Mouse (Mus musculus): ENCODE measurements around the gene Ccdc194. TPM values are rescaled to one million over a fixed set of nuclear protein-coding genes. Genes with fewer than 3 reads are reported as not detected.

Gene Ccdc194
- polyA plus RNA-seq, 1 experiment from 2014 or later = 0.71 TPM

DNA sequence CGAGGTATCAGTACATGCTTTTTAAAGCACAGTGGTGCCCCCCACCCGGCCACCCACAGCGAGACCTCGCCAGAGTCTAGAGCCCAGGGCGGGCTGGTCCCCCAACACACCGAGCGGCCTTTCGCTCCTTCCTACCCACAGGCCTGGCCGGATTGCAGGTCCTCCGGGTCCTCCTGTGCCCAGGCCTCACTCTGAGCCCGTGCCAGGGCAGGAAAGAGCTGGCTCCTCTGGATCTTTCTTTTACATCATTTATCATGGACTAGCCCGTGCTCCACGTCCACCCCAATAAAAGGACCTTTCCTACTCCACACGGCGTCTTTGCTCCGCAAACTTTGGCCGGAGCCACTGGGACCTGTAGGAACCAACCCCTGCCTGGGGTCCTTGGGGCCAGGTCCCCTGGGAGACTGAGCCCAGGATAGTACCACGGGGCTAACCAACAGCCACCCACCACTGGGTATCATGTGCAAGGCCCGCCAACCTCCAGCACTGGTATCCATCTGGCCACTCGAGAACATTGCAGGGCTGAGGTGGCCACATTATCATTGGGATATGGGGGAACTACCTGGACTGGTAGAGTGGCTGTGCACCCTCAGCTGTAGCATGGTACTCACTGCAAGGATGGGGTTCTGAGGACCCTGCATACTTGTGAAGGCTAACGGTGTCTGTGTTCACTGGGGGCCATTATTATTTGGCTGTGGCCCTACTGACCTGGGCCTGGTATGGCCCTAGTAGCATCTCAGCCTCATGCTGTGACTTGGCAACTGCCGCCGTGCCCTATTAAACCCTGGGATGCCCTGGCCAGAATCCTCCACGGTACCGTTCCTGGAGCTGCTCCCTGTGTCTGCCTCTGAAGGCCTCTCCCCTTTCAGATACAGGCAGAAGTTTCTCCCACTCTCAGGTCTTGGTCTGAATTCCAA, 50.5 kb downstream of the Ccdc194 start:
- no peak for ATAC-seq (ENCODE audit: insufficient number of reproducible peaks, low FRiP score, low TSS enrichment, low read depth)
- Histone ChIP-seq H3K4me3 (ENCODE audit: low read depth, low read length) (peak overlapping the region; percentile 51; the same call in 1 of the 2 replicates), H3K9me3 (ENCODE audit: control insufficient read depth, low read length) (no peaks in the 10 kb centered on the region), H3K36me3 (ENCODE audit: control insufficient read depth, insufficient read depth, low read length) (peaks cover 12% of the 10 kb centered on the region; the same call in 1 of the 2 replicates), H3K27me3 (ENCODE audit: control insufficient read depth, insufficient read depth, low read length) (no peaks in the 10 kb centered on the region), H3K4me1 (ENCODE audit: control insufficient read depth, insufficient read depth, low read length) (peaks cover 16% of the 10 kb centered on the region; the same call in 1 of the 2 replicates), H3K4me2 (ENCODE audit: low read depth, severe bottlenecking) (no peak overlapping the region), H3K27ac (replicated peaks; ENCODE audit: low read depth, low read length) (no peak overlapping the region), H3K9ac (ENCODE audit: low read length) (no peak overlapping the region)
- no peak for DNase-seq (ENCODE audit: low spot score)
- WGBS = 89% methylated on average over 25 of the region's 25 CpGs

DNA sequence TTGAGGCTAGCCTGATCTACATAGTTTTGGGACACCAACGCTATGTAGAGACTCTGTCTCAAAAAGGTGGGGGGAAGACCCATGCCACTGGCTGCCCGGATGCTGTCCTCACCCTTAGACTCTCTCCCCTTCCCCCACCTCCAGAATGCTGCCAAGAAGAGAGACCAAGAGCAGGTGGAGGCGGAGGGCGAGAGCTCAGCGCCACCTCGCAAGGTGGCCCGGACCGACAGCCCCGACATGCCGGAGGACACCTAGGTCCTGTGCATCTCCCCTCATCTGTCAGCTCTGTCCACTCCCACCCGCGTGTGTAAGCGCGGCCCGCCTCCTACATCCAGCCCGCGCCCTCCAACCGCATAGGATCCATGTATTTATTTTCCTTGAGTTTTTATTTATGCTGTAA, 51.2 kb downstream of the Ccdc194 start:
- DNase-seq (ENCODE audit: low spot score) = no peak
- 96% methylated on average over 18 of the region's 18 CpGs for WGBS
- Histone ChIP-seq H3K4me2 (ENCODE audit: low read depth, severe bottlenecking) (no peak overlapping the region), H3K4me1 (ENCODE audit: control insufficient read depth, insufficient read depth, low read length) (peaks cover 16% of the 10 kb centered on the region; the same call in 1 of the 2 replicates), H3K4me3 (ENCODE audit: low read depth, low read length) (no peak overlapping the region), H3K27me3 (ENCODE audit: control insufficient read depth, insufficient read depth, low read length) (no peaks in the 10 kb centered on the region), H3K27ac (replicated peaks; ENCODE audit: low read depth, low read length) (no peak overlapping the region), H3K36me3 (ENCODE audit: control insufficient read depth, insufficient read depth, low read length) (peaks cover 12% of the 10 kb centered on the region; the same call in 1 of the 2 replicates), H3K9ac (ENCODE audit: low read length) (no peak overlapping the region), H3K9me3 (ENCODE audit: control insufficient read depth, low read length) (no peaks in the 10 kb centered on the region; the same call in 1 of the 2 replicates)
- no peak for ATAC-seq (ENCODE audit: insufficient number of reproducible peaks, low FRiP score, low TSS enrichment, low read depth)

DNA sequence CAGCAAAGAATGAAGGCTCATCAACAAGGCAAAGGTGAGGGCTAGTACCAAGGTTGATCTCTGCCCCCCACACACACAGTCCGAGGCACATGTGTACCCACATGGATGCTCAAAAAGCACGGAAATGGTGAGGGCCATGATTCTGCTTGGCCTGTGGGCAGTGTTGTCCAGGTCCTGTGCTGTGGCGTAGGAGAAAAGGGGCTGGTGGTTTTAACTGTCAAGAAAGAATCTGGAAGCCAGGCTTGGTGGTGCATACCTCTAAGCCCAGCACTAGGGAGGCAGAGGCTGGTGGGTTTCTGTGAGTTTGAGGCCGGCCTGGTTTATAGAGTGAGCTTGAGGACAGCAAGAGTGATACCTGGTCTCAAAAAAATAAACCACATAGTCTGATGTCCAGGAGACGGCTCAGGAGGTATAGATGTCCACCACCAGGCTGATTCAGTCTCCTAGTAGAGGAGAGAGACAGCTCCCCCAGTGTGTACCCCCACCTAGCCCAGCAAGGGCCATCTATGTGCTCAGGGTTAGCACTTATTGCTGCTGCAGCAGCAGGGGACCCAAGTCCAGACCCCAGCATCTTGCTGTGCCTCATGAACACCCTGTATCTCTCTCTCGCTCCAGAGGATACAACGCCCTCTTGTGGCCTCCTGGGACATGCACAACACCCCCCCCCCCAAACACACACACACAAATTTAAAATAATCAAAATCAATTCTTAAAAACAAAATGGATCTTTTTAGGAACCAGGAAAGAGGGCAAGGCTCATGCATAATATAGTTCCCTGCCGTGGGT, 52.7 kb downstream of the Ccdc194 start:
- DNase-seq (ENCODE audit: low spot score) = no peak
- peaks cover 12% of the 10 kb centered on the region; the same call in 1 of the 2 replicates for H3K36me3 ChIP-seq (ENCODE audit: control insufficient read depth, insufficient read depth, low read length)
- 88% methylated on average over 8 of the region's 8 CpGs for WGBS
- no peak overlapping the region for H3K9ac ChIP-seq (ENCODE audit: low read length)
- peaks cover 16% of the 10 kb centered on the region; the same call in 1 of the 2 replicates for H3K4me1 ChIP-seq (ENCODE audit: control insufficient read depth, insufficient read depth, low read length)
- ATAC-seq (ENCODE audit: insufficient number of reproducible peaks, low FRiP score, low TSS enrichment, low read depth) = no peak
- no peak overlapping the region for H3K4me2 ChIP-seq (ENCODE audit: low read depth, severe bottlenecking)
- H3K27me3 ChIP-seq (ENCODE audit: control insufficient read depth, insufficient read depth, low read length) = no peaks in the 10 kb centered on the region
- H3K9me3 ChIP-seq (ENCODE audit: control insufficient read depth, low read length) = no peaks in the 10 kb centered on the region; the same call in 1 of the 2 replicates
- no peak overlapping the region for H3K27ac ChIP-seq (replicated peaks; ENCODE audit: low read depth, low read length)
- no peak overlapping the region for H3K4me3 ChIP-seq (ENCODE audit: low read depth, low read length)

DNA sequence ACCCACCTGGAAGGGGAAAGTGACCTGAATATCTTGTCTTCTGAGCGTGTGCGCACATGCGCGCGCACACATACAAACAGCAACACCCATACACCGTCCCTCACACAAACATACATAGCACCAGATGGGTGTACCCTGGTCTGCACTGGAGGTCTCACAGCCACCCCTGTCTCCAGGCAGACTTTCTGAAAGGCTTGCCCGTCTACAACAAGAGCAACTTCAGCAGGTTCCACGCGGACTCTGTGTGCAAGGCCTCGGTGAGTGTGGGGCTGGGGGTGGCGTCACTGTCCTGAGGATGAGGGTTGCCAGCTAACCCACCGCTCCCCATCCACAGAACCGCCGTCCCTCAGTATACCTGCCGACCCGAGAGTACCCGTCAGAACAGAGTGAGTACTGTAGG, 53.6 kb downstream of the Ccdc194 start:
- Histone ChIP-seq H3K36me3 (ENCODE audit: control insufficient read depth, insufficient read depth, low read length) (peaks cover 12% of the 10 kb centered on the region; the same call in 1 of the 2 replicates), H3K27ac (replicated peaks; ENCODE audit: low read depth, low read length) (no peak overlapping the region), H3K27me3 (ENCODE audit: control insufficient read depth, insufficient read depth, low read length) (no peaks in the 10 kb centered on the region), H3K9me3 (ENCODE audit: control insufficient read depth, low read length) (no peaks in the 10 kb centered on the region; the same call in 1 of the 2 replicates), H3K9ac (ENCODE audit: low read length) (no peak overlapping the region), H3K4me2 (ENCODE audit: low read depth, severe bottlenecking) (no peak overlapping the region), H3K4me3 (ENCODE audit: low read depth, low read length) (no peak overlapping the region), H3K4me1 (ENCODE audit: control insufficient read depth, insufficient read depth, low read length) (peaks cover 9% of the 10 kb centered on the region; the same call in 1 of the 2 replicates)
- ATAC-seq (ENCODE audit: insufficient number of reproducible peaks, low FRiP score, low TSS enrichment, low read depth) = no peak
- no peak for DNase-seq (ENCODE audit: low spot score)
- WGBS = 95% methylated on average over 17 of the region's 17 CpGs

DNA sequence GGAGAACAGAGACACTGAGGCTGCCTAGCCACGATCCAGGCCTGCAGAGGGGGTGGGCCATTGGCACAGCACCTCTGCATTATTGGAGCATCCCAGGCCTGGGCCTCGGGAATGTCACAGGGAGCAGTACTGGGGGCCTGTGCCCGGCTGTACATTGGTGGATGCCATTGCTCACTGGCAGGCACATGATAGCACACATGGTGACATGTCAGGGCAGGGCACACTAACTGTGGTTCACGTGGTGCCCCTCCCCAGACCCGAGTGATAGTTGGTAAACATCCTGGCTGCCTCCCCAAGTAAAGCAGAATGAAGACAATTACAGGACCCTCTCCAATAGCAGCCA, 54.6 kb downstream of the Ccdc194 start:
- ATAC-seq (ENCODE audit: insufficient number of reproducible peaks, low FRiP score, low TSS enrichment, low read depth) (no peak), DNase-seq (ENCODE audit: low spot score) (no peak)
- H3K27ac ChIP-seq (replicated peaks; ENCODE audit: low read depth, low read length) = no peak overlapping the region
- H3K9me3 ChIP-seq (ENCODE audit: control insufficient read depth, low read length) = no peaks in the 10 kb centered on the region; the same call in 1 of the 2 replicates
- H3K4me3 ChIP-seq (ENCODE audit: low read depth, low read length) = no peak overlapping the region
- H3K27me3 ChIP-seq (ENCODE audit: control insufficient read depth, insufficient read depth, low read length) = no peaks in the 10 kb centered on the region
- peaks cover 12% of the 10 kb centered on the region; the same call in 1 of the 2 replicates for H3K36me3 ChIP-seq (ENCODE audit: control insufficient read depth, insufficient read depth, low read length)
- no peak overlapping the region; the same call in 1 of the 2 replicates for H3K9ac ChIP-seq (ENCODE audit: low read length)
- 82% methylated on average over 5 of the region's 5 CpGs for WGBS
- H3K4me2 ChIP-seq (ENCODE audit: low read depth, severe bottlenecking) = no peak overlapping the region
- H3K4me1 ChIP-seq (ENCODE audit: control insufficient read depth, insufficient read depth, low read length) = peaks cover 7% of the 10 kb centered on the region; the same call in 1 of the 2 replicates

DNA sequence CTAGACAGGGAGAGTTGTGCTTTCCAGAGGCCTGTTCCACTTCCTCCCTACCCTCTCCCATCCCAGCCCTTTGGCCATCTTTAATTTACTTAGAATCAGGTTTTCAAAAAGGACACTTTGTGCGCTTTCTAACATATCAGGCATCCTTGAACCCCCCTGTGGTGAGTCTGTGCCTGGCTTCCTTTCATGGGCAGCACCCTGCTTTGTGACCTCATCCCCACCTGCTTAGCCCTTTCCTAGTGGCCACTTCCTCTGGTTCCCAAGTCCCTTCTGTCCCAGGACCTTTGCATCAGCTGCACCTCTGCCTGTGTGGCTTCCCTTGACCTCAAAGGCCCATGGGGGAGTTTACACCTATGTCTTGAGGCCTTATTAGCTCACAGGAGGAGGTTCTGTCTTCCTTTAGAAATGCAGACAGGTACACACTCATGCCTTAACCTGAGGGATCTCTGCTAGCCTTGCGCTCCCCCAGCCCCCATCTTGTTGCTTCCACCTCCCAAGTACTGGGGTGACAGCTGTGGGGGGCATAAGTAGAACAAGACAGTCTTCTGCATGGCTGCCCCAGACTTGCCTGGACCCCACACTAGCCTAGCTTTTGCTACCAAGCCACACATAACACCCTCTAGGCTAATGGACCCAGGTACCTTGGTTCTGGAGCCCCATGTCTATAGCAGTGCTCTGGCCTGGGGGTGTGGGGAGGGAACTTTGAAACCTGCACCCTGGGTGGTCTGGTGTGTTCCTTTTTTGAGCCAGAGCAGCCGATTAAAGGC, 55.2 kb downstream of the Ccdc194 start:
- Histone ChIP-seq H3K4me3 (ENCODE audit: low read depth, low read length) (peak overlapping the region; percentile 92; the same call in 1 of the 2 replicates), H3K27ac (replicated peaks; ENCODE audit: low read depth, low read length) (no peak overlapping the region), H3K4me1 (ENCODE audit: control insufficient read depth, insufficient read depth, low read length) (0 out of 2 replicates have a peak, but pooled peaks cover 3% of the 10 kb centered on the region), H3K4me2 (ENCODE audit: low read depth, severe bottlenecking) (peak overlapping the region; percentile 85), H3K27me3 (ENCODE audit: control insufficient read depth, insufficient read depth, low read length) (no peaks in the 10 kb centered on the region), H3K36me3 (ENCODE audit: control insufficient read depth, insufficient read depth, low read length) (peaks cover 12% of the 10 kb centered on the region; the same call in 1 of the 2 replicates), H3K9ac (ENCODE audit: low read length) (peak overlapping the region; percentile 60), H3K9me3 (ENCODE audit: control insufficient read depth, low read length) (no peaks in the 10 kb centered on the region; the same call in 1 of the 2 replicates)
- DNase-seq (ENCODE audit: low spot score) = no peak
- WGBS = 87% methylated on average over 3 of the region's 3 CpGs
- ATAC-seq (ENCODE audit: insufficient number of reproducible peaks, low FRiP score, low TSS enrichment, low read depth) = no peak
